Mouse (Mus musculus) spleen, adult 18-20 months (tissue): ENCODE results near the gene Cnksr3.

ENCODE experiments used
- DNase-seq, 2 experiments: peaks; one replicate each; pipeline ENCODE4 v3.0.0; 2022; ENCODE audit warnings: mixed read lengths in 2 of 2

The Cnksr3 gene

GRCm38 (mm10) chr10:7195927-7196326, 16.1 kb downstream of the Cnksr3 start:
- DNase-seq, result no peak

GRCm38 (mm10) chr10:7191721-7192413, 20.2 kb downstream of the Cnksr3 start:
- no peak for DNase-seq

- no peak for DNase-seq
Measured at GRCm38 (mm10) chr10:7189194-7189593, 22.8 kb downstream of the Cnksr3 start.

- DNase-seq, result no peak
Measured at GRCm38 (mm10) chr10:7187881-7188280, 24.2 kb downstream of the Cnksr3 start.

GRCm38 (mm10) chr10:7186992-7187391, 25.0 kb downstream of the Cnksr3 start:
- DNase-seq, result no peak

GRCm38 (mm10) chr10:7186018-7186417, 26.0 kb downstream of the Cnksr3 start:
- no peak for DNase-seq

GRCm38 (mm10) chr10:7183171-7183631, 28.8 kb downstream of the Cnksr3 start:
- no peak for DNase-seq

GRCm38 (mm10) chr10:7182555-7183170, 29.4 kb downstream of the Cnksr3 start:
- no peak for DNase-seq

GRCm38 (mm10) chr10:7180296-7180695, 31.7 kb downstream of the Cnksr3 start:
- DNase-seq, result no peak

- no peak for DNase-seq
Measured at GRCm38 (mm10) chr10:7178571-7178970, 33.5 kb downstream of the Cnksr3 start.

- DNase-seq, result no peak
Measured at GRCm38 (mm10) chr10:7176205-7176910, 35.7 kb downstream of the Cnksr3 start.

GRCm38 (mm10) chr10:7174480-7174879, 37.6 kb downstream of the Cnksr3 start:
- DNase-seq, result no peak

GRCm38 (mm10) chr10:7173098-7173497, 38.9 kb downstream of the Cnksr3 start:
- DNase-seq, result no peak

GRCm38 (mm10) chr10:7170434-7170833, 41.6 kb downstream of the Cnksr3 start:
- DNase-seq, result no peak

GRCm38 (mm10) chr10:7163031-7163430, 49.0 kb downstream of the Cnksr3 start:
- DNase-seq, result no peak

- no peak for DNase-seq
Measured at GRCm38 (mm10) chr10:7159061-7159511, 53.0 kb downstream of the Cnksr3 start.

- peak in 1 of 2 experiments; percentile 6 for DNase-seq
Measured at GRCm38 (mm10) chr10:7158285-7159060, 53.6 kb downstream of the Cnksr3 start.

GRCm38 (mm10) chr10:7154877-7155276, 57.2 kb downstream of the Cnksr3 start:
- no peak for DNase-seq

- no peak for DNase-seq
Measured at GRCm38 (mm10) chr10:7152926-7153325, 59.1 kb downstream of the Cnksr3 start.

- DNase-seq, result no peak
Measured at GRCm38 (mm10) chr10:7149671-7150595, 62.1 kb downstream of the Cnksr3 start.

GRCm38 (mm10) chr10:7145614-7146013, 66.4 kb downstream of the Cnksr3 start:
- no peak for DNase-seq
